In the genomic region with DNA sequence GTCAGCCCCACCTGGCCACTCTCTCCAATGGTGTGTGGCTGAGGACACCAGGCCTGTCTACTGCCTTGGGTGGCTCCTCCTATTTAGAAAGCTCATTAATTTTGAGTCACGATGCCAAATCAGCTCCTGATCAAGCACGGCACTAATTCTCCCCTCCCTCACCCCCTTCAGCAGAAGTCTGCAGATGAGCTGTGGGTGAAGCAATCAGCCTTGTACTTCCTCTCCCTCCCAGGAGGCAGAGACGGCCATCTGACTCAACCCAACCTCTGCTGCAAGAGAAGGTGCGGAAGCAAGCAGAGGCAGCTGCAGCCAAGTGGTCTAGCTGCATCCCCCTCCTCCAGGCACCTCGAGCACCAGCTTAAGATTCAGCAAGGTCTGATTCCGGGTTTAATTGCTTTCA, we compare ENCODE assay signal across 24 mouse cellular contexts. TPM values are rescaled to one million over a fixed set of nuclear protein-coding genes. Genes with fewer than 3 reads are reported as not detected.
DNase-seq lines count a peak whose midpoint lies in the region; ATAC-seq and TF ChIP-seq lines count a peak whose summit lies in the region.
"Had no signal": no experiment of that assay in that cellular context is flagged by ENCODE, and none has a peak within 500 bp of the region (broad histone marks: within the 10 kb centered on the region; RNA-seq: fewer than 3 reads in every experiment).

No protein-coding gene starts in this region.

- no peak for TF ChIP-seq CTCF in hindbrain, postnatal 0 days (IDR thresholded peaks at IDR 0.05; ENCODE audit: low read depth)

- no peaks in the 10 kb centered on the region for H3K4me1 ChIP-seq in hindbrain, postnatal 0 days (ENCODE audit: insufficient read depth, low read length)
- peaks cover 27% of the 10 kb centered on the region for H3K4me1 ChIP-seq in hindbrain, embryonic 14.5 days (replicated peaks; ENCODE audit: control insufficient read depth, insufficient read depth, low read length)
- H3K4me1 ChIP-seq in midbrain, embryonic 15.5 days: peaks cover 41% of the 10 kb centered on the region

- ATAC-seq in hindbrain, postnatal 0 days: 0 out of 2 replicates have a peak, but pooled peaks have one; percentile 24
- ATAC-seq in hindbrain, embryonic 14.5 days (ENCODE audit: low FRiP score): no peak
- ATAC-seq in granulocyte monocyte progenitor cell, adult 5-6 weeks (replicated peaks; ENCODE audit: poor library complexity, severe bottlenecking): peak; percentile 98
- ATAC-seq in midbrain, embryonic 15.5 days (replicated peaks): no peak
- ATAC-seq: forebrain, embryonic 15.5 days; Patski had no signal

- H3K9ac ChIP-seq in hindbrain, postnatal 0 days (replicated peaks; ENCODE audit: low read length): no peak overlapping the region
- H3K9ac ChIP-seq in hindbrain, embryonic 14.5 days: no peak overlapping the region
- H3K9ac ChIP-seq in midbrain, embryonic 15.5 days: no peak overlapping the region
- H3K9ac ChIP-seq: forebrain, embryonic 15.5 days; heart, embryonic 15.5 days had no signal

- H3K4me2 ChIP-seq in hindbrain, postnatal 0 days (ENCODE audit: low read depth, low read length): no peak overlapping the region
- no peak overlapping the region for H3K4me2 ChIP-seq in hindbrain, embryonic 14.5 days (replicated peaks)
- H3K4me2 ChIP-seq in midbrain, embryonic 15.5 days: no peak overlapping the region
- H3K4me2 ChIP-seq: forebrain, embryonic 15.5 days; heart, embryonic 15.5 days had no signal

- no peak overlapping the region for H3K27ac ChIP-seq in hindbrain, postnatal 0 days
- H3K27ac ChIP-seq in hindbrain, embryonic 14.5 days: no peak overlapping the region
- H3K27ac ChIP-seq in midbrain, embryonic 15.5 days: 0 out of 2 replicates have a peak overlapping the region, but pooled peaks have one; percentile 23
- H3K27ac ChIP-seq: embryonic facial prominence, embryonic 10.5 days; forebrain, embryonic 15.5 days; heart, adult 2 months; heart, embryonic 15.5 days had no signal

- no peaks in the 10 kb centered on the region for H3K27me3 ChIP-seq in hindbrain, postnatal 0 days (ENCODE audit: insufficient read depth, low read length)
- no peaks in the 10 kb centered on the region for H3K27me3 ChIP-seq in hindbrain, embryonic 14.5 days (ENCODE audit: control insufficient read depth, insufficient read depth, low read length)
- H3K27me3 ChIP-seq in midbrain, embryonic 15.5 days (replicated peaks): no peaks in the 10 kb centered on the region
- H3K27me3 ChIP-seq: forebrain, embryonic 15.5 days; heart, embryonic 15.5 days; megakaryocyte, embryonic 14.5 days; Patski had no signal

- intact Hi-C loops in gastrocnemius, postnatal 14 days (cut with DNase I; ENCODE audit: low total_unique reads): no loop called here

- WGBS in hindbrain, postnatal 0 days: 65% methylated on average over 6 of the region's 6 CpGs
- 60% methylated on average over 6 of the region's 6 CpGs for WGBS in hindbrain, embryonic 14.5 days
- 63% methylated on average over 6 of the region's 6 CpGs for WGBS in midbrain, embryonic 15.5 days

- H3K9me3 ChIP-seq in hindbrain, postnatal 0 days (ENCODE audit: low read length): no peaks in the 10 kb centered on the region
- H3K9me3 ChIP-seq in hindbrain, embryonic 14.5 days (ENCODE audit: control insufficient read depth, low read length): no peaks in the 10 kb centered on the region
- no peaks in the 10 kb centered on the region for H3K9me3 ChIP-seq in midbrain, embryonic 15.5 days
- H3K9me3 ChIP-seq: embryonic facial prominence, embryonic 10.5 days; forebrain, embryonic 15.5 days; heart, embryonic 15.5 days; megakaryocyte, embryonic 14.5 days had no signal

- DNase-seq in hindbrain, postnatal 0 days (ENCODE audit: low spot score): no peak
- no peak for DNase-seq in hindbrain, embryonic 14.5 days (ENCODE audit: low spot score)
- peak; percentile 63 for DNase-seq in 416B (ENCODE audit: low read depth)
- no peak for DNase-seq in heart, adult 8-10 months (ENCODE audit: low spot score)
- no peak for DNase-seq in gastrocnemius, postnatal 14 days
- DNase-seq in thymus, postnatal 14 days: no peak
- DNase-seq: adrenal gland, adult 2 months; cerebellum, adult 2 months; cerebellum, postnatal 36 days; gastrocnemius, postnatal 25 days; heart, adult 2 months; heart, postnatal 36 days; kidney, adult 11 months; kidney, postnatal 4 days; liver; lung, postnatal 10 days; thymus, adult 18-20 months had no signal

- peaks cover 5% of the 10 kb centered on the region; the same call in 1 of the 2 replicates for H3K36me3 ChIP-seq in hindbrain, postnatal 0 days (ENCODE audit: insufficient read depth, low read length)
- peaks cover 23% of the 10 kb centered on the region for H3K36me3 ChIP-seq in hindbrain, embryonic 14.5 days (replicated peaks; ENCODE audit: control insufficient read depth, insufficient read depth)
- H3K36me3 ChIP-seq in midbrain, embryonic 15.5 days (replicated peaks): 0 out of 2 replicates have a peak, but pooled peaks cover 4% of the 10 kb centered on the region

- H3K4me3 ChIP-seq in hindbrain, postnatal 0 days (ENCODE audit: low read length): no peak overlapping the region
- no peak overlapping the region for H3K4me3 ChIP-seq in hindbrain, embryonic 14.5 days (replicated peaks; ENCODE audit: low read length)
- H3K4me3 ChIP-seq in midbrain, embryonic 15.5 days: no peak overlapping the region
- H3K4me3 ChIP-seq: embryonic facial prominence, embryonic 10.5 days; forebrain, embryonic 15.5 days; heart, adult 2 months; heart, embryonic 15.5 days; megakaryocyte, embryonic 14.5 days had no signal

RNA-seq across cellular contexts. Expression of a gene that starts 37.2 kb away (rescaled TPM):
- total RNA-seq in hindbrain, postnatal 0 days (2014; rRNA removed): 18.2 and 19.4 TPM in 2 replicates
- polyA plus RNA-seq in hindbrain, postnatal 0 days (2015; fragmentation: Nextera tagmentation; extraction: Ambion mirVana): 9.5 and 10.3 TPM in 2 replicates
- 15.6 and 17.3 TPM in 2 replicates for polyA plus RNA-seq in hindbrain, embryonic 14.5 days (2014; fragmentation: Nextera tagmentation; extraction: Ambion mirVana)
- 29.5 and 38.7 TPM in 2 replicates for total RNA-seq in granulocyte monocyte progenitor cell, adult 5-6 weeks (2014; fragmentation: Nextera tagmentation)
- 25.3 and 27.0 TPM in 2 replicates for total RNA-seq in granulocyte monocyte progenitor cell, adult 5-6 weeks (2017)
- 17.4 and 19.5 TPM in 2 replicates for polyA plus RNA-seq in midbrain, embryonic 15.5 days (2015; fragmentation: Nextera tagmentation; extraction: Ambion mirVana)
- 10 to 100 TPM; 22.4 to 35.4 (median 29.9) TPM for total RNA-seq in heart, adult 8-10 months (2022)
- total RNA-seq in gastrocnemius, postnatal 14 days (2021): 10 to 100 TPM; 13.0 to 14.6 TPM

RNA-seq across cellular contexts. Expression of a gene that starts 37.3 kb away (rescaled TPM):
- 26.3 and 31.3 TPM in 2 replicates for total RNA-seq in hindbrain, postnatal 0 days (2014; rRNA removed)
- polyA plus RNA-seq in hindbrain, postnatal 0 days (2015; fragmentation: Nextera tagmentation; extraction: Ambion mirVana): 19.8 and 20.4 TPM in 2 replicates
- polyA plus RNA-seq in hindbrain, embryonic 14.5 days (2014; fragmentation: Nextera tagmentation; extraction: Ambion mirVana): 30.8 and 34.9 TPM in 2 replicates
- total RNA-seq in granulocyte monocyte progenitor cell, adult 5-6 weeks (2014; fragmentation: Nextera tagmentation): 28.0 and 29.5 TPM in 2 replicates
- 18.1 and 32.2 TPM in 2 replicates for total RNA-seq in granulocyte monocyte progenitor cell, adult 5-6 weeks (2017)
- 34.7 and 36.6 TPM in 2 replicates for polyA plus RNA-seq in midbrain, embryonic 15.5 days (2015; fragmentation: Nextera tagmentation; extraction: Ambion mirVana)
- 10 to 100 TPM; 25.3 to 30.1 (median 28.6) TPM for total RNA-seq in heart, adult 8-10 months (2022)
- total RNA-seq in gastrocnemius, postnatal 14 days (2021): 10 to 100 TPM; 24.8 to 28.9 TPM

Comparison
In these comparisons a context has a peak if more than half of its experiments do, and no peak if none do; other contexts are left out.
1. ATAC-seq: peak in hindbrain, postnatal 0 days (single experiment) and granulocyte monocyte progenitor cell, adult 5-6 weeks (single experiment); none in hindbrain, embryonic 14.5 days (single experiment) and midbrain, embryonic 15.5 days (single experiment).